Mouse (Mus musculus) testis, postnatal 10 days (tissue): ENCODE data around the gene Cnn1.
"Not testable (repeated sequence)": the region's sequence is repeated elsewhere in the genome, so short reads cannot be mapped to it uniquely, and the experiment has no call there.

Experiments
- DNase-seq: peaks from one replicate; pipeline ENCODE4 v3.0.0; 2021; ENCODE audit warnings: low spot score

Cnn1 gene

DNA sequence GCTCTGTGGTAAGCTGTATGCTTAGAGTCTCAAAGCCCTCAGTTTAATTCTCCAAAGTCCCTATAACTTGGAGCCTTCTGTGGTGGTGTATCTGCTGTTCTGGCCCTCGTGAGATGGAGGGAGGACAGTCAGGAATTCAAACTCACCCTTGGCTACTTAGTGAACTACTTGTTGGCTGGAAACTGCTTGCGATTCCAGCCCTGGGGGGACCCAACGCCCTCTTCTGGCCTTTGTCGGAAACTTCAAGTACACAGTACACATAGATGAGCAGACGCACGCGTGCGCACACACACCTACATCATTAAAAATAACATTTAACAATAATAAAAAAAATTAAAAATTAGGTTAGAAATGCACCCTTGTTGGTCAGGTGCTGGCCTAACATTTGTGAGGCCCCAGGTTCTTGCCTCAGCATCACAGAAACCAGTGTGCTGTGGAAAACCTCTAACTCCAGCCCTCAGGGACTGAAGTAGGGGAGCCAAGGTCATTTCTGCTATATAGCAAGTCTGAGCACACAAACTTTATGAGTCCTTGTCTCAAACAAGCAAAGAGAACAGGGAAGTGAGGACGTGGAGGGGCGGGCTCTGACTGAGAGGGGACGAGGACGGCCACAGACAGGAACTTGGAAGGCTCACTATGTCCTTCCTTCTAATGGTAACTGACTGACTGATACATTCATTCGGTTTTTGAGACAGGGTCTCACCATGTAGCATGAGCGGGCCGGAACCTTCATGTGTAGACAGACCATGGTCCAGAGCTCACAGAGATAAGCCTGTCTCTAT lies 26.4 kb downstream of the Cnn1 start:
- DNase-seq = no peak

DNA sequence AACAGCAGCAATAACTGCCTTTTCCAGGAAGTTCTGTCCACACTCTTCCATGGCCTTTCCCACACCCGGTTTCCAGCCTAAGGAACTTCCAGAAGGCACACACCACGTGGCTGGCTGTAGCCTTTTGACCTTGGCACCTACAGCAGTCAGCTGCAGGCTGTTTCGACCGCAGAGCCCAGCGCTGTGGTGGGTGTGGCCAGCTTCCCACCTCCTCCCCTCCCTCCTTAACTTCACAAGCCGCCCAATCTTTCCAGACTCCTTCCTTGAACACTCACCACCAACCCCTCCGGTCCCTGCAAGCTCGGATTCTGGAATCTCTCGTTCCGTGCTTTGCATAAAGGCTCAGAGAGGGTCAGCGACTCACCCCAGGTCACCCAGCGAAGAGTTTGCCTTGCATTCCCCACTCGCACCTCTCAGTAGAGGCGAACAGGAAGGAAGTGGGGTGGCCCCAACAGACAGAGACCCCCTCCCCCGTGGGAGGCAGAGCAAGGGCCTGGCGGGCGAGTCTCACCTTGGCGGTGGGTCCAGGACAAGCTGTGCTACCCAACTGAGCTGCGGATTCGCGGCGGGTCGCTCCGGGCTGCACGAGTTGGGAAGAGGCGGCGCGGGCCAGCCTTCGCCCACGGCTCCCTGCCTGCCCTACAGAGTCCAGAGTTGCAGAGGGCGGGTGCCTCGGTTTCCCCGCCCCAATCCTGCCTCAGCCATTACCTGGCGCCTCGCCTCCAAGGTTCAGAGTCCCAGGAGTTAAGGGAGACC lies 32.4 kb downstream of the Cnn1 start:
- DNase-seq = no peak

DNA sequence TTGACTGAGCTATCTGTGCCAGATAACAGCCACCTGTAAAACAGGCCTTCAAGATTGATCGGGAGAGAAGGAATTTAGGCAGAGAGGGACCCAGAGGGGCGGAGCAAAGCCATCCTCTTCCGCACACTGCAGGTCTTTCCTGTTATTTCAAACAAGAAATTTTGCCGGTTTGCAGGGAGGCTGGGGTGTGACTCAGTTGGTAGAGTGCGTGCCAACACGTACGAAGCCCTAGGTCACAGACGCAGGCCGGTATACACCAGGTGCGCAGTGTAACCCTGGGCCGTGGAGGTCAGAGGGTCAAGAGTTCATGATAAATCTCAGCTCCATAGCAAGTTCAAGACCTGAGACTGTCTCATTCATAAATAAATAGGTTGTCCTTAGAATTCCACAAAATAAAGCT lies 33.2 kb downstream of the Cnn1 start:
- no peak for DNase-seq

DNA sequence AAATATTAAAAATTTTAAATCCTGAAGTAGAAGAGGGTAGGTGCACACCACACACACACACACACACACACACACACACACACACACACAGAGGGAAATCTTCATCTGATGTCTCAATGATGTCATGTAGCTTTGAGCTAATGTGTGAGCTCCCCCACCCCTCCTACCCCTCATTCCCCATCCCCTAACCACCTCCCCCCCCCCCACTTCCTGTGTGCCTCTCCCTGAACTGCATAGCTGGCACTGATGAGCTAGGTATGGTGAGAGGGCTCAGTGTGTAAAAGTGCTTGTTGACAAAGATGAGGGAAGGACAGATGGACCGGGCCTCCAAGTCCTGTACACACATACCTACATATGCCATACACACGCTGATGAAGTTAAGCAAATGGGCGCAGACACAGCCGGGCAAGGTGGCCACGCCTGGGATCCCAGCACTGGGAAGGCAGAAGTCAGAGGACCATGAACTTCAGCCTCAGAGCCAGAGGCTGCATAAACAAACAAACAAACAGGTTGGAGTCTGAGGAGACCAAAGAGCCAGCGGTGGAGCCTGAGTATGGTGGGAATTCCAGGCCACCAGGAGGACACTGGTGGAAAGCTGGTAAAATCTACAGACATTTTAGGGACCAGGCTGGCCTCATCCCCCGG lies 35.4 kb downstream of the Cnn1 start:
- no peak for DNase-seq

DNA sequence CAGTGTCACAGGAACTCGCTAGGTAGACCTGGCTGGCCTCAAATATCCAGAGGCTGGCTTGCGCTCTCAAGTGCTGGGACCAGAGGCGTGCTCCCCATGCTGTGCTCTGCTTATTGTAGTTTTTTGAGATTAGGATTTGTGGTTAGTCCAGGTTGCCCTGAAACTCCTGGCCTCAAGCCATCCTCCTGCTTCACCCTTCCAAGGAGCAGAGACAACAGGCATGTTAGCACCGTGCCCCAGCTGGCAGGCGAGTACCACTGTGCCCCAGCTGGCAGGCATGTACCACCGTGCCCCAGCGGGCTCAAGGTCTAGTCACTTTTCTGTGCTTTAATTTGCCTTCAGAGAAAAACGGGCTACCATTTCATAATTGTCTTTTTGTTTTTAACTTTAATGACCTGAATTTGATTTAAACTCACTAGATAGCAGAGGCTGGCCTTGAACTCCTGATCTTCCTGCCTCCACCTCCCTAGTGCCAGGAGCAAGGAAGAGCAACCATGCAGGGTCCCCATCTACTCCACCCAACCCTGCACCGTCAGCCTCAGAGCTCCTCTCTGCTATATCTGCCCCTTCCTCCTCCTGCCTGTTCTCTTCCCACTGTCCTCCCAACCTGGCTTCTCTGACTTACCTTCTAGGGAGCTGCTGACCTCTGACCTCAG lies 36.1 kb downstream of the Cnn1 start:
- DNase-seq = no peak

DNA sequence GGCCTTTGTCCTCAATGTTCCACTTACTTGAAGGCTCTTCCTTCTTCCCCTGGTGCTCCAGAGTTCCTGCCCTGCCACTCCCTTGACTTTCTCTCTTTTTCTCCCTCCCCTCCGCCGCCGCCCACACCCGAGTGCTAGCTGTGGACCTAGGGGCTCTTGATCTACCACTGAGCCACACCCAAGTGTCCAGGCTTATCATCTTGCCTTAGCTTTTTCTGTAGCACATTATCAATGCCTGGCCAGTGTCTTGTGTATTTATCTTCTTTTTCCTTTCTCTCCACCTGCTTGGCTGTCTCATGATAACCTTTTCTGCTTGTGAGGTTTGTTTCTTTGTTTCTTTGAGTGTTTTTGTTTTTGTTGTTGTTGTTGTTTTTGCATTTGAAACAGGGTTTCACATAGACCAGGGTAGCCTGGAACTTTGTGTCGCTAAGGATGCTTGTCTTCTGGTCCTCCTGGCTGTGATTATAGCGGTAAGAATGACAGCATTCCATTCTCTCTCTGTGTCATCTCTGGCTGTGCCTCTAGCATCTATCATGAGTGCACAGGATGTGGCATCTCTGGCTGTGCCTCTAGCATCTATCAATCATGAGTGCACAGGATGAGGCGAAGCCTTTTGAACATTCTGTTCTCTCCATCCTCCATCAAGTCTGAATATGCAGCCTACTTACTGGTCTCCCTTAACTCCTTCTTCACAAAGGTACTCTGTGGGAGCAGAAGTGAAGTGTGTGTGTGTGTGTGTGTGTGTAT lies 36.8 kb downstream of the Cnn1 start, which contains the start of gene Acp5:
Acp5 (minus strand) TSS at position 68 of the 747 bp plus-strand sequence.
- DNase-seq = no peak

DNA sequence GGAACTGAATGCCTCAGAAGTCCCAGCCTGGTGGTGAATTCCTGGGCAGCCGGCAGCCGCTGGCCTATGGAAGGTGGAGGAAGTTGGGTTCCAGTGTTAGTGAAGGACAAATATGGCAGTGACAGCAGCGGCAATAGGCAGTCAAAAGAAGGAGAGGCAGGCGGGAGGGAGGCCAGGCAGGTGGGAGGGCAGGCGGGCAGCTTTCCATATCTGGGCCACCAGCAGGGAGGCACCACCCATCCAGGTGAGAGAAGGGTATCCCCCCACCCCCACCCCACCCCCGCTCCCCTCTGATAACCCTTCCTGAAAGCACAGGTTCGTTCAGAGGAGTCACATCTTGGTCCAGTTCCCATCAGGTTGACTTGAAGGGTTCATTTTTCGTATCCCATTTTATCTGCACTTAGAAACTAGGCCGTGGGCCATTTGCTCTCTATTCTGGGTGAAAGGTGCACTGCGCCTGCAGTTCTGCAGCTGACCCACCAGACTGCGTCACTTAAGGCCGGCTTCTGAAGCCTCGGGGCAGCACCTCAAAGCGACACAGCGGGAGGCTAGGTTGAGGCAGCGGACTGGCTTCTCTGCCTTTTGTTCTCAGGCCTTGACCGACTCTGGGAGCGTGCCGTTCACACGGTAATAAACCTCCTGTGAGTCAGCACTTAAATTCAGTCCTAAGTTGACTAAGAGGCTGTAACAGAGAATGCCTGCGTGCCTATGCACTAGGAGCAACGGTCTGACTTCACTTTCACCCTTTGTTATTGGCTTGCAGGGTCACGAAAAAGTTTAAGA lies 37.9 kb downstream of the Cnn1 start:
- DNase-seq = no peak

DNA sequence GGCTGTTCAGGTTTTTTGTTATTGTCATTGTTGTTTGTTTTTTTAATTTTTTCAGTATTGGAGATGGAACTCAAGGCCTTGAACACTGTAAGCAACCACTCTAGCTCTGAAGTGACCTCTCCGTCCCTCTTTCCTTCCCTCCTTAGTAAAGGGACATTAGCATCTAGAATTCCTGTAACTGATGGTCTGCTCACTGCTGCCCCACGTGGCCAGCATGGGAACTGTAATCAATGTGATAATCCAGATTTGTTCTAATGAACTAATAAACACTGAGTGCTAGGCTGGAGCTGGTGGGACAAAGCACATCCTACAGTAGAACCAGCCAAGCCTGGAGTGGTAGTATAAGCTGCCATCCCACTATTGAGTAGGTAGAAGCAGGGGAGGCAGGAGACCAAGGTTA lies 39.5 kb downstream of the Cnn1 start:
- no peak for DNase-seq

DNA sequence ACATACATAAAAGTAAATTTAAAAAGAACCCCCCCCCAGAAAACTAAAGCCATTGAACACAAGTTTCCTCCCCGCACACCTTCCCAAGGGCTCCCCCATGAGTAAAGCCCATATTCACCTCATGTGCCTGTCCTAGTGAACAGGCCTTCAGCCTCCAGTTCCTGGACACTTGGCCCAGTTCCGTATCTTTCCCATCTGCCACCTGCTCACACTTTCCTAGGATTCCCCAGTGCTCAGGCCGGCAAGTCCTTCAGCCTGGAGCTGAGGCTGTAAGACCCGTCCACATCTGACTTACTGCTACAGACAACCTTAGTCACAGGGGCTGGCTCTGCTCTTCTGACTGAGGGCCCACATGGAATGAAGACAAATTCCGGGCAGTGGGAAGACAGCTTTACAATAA lies 40.7 kb downstream of the Cnn1 start:
- DNase-seq = no peak

DNA sequence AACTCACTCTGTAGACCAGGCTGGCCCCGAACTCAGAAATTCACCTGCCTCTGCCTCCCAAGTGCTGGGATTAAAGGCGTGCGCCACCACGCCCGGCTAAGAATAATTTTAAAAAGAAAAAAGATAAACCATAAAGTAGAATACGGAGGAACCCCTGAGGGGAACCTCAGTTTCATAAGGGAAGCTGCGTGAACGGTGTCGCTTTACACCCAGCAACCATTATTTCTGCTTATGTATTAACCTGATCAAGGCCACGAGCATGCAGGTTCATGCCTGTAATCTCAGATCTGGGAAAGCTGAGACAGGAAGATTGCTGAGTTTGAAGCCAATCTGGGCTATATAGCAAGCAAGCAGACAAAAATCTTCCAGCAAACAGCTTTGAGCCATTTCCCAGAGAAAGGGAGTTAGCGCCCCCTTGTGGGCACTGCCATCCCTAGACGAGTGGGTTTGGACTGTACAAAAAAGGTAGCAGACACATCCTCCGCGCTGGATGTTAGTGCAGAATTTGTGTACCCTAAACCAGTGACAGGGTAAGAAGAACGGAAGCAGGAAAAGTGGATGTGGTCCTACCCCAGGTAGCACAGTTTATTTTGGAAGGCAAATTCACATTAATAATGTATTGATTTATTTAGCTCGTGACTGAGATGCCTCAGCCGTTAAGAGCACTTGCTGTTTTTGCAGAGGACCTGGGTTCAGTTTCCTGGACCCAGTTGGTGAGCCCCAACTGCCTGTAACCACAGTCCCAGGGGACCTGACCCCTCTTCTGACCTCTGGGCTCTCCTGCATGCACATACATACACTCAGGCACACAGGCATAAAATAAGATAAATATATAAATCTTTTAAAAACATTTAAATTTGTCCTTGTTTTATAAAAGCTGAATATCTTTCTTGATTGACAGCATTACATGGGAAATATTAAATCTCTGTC lies 44.4 kb downstream of the Cnn1 start:
- peak; percentile 95 for DNase-seq

DNA sequence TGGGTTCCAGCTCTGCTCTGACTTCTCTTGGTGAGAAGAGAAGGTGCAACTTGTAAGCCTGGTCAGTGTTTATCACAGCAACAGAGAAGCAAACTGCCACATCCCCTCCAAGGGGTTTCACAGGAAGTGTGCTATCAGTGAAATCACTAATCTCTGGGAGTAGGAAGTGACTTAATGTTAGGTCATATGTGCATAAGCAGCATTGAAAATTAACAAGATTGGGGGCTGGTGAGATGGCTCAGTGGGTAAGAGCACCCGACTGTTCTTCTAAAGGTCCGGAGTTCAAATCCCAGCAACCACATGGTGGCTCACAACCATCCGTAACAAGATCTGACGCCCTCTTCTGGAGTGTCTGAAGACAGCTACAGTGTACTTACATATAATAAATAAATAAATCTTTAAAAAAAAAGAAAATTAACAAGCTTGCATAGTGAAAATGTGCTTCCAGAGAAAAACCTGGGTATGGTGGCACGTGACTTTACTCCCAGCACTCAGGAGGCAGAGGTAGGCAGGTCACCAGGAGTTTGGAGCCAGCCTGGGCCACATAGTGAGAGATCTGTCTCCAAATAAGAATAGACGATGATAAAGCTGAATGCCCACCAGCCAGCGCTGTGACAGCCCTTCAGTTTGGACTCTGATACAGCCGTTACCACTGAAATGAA lies 45.4 kb downstream of the Cnn1 start:
- DNase-seq = no peak

DNA sequence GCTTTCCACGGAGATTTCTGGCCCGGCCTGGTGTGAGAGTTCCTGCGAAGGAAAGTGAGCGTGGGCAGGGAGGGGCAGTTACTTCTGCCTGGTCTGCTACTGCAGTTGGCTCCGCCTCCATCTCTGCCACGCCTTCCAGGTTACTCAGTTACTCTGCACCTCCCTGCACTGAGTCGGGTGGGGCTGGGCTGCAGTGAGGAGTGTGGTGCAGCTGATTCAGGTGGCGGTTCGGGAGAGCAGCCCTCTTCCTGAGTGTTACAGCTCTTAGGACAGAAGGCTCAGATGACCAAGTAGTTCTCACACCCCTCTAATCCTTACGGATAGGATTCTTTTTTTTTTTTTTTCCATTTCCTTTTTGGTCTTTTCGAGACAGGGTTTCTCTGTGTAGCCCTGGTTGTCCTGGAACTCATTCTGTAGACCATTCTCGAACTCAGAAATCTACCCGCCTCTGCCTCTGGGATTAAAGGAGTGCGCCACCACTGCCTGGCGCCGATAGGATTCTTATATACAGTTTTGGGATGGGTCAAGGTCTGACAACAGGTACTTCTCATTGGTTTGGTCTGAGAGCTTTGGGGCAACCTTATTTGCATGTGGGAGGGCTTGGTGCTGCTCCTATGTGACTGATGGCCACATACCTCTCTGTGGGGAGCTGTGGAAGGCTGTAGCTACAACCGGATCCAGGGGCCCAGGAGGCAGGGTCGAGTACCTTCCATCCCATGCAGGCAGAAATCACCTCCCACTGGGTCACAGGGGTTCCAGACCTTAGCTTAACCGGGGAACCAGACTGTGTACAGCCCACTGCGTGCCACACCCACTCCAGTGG lies 50.6 kb downstream of the Cnn1 start:
- DNase-seq = no peak

DNA sequence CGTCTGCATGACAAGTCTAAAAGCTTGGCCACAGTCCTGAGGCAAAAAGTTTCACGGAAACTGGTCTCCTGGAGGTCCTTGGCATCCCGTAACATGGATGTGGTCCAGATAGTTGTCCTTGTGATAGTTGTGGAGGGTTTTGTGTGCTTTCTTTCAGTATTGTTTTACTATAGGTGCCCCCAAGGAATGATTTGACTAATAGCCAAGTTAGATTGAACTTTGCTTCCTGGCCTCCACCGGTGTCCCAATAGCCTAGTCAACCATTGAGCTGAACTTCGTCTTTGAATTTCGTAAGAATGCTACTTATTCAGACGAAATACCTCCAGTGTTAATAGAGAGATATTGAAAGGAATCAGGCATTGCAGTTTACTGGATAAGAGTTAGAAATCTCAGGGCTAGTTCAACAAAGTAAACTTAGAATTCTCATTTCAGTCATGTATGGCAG lies 51.3 kb downstream of the Cnn1 start:
- not testable (repeated sequence) for DNase-seq

DNA sequence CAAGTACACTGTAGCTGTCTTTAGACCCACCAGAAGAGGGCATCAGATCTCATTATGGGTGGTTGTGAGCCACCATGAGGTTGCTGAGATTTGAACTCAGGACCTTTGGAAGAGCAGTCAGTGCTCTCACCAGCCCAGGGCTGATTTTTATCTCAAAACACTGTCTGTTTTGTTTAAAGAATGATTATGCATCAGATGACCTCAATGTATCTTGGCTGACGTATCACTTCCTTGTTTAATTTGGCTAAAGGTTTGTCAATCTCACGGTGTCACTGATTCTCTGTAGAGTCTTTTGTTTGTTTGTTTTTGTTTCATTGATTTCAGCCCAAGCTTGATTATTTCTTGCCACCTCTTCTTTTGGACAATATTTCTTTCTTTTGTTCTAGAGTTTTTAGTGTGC lies 51.9 kb downstream of the Cnn1 start:
- DNase-seq = no peak

DNA sequence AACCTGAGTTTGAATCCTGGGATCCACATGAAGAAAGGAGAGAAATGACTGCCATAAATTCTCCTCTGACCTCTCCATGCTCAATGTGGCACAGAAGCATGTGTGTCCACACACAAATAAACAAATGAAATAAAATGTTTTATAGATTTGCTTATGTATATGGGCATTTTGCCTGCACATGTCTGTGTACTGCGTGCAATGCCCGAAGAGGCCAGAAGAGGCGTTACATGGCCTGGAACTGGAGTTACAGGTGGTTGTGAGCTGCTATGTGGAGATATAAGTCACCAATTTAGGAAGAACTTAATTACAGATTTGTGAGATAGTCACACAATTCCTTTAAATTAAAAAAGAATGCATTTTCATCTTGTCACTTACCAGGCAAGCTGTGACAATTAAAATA lies 54.8 kb downstream of the Cnn1 start:
- no peak for DNase-seq

DNA sequence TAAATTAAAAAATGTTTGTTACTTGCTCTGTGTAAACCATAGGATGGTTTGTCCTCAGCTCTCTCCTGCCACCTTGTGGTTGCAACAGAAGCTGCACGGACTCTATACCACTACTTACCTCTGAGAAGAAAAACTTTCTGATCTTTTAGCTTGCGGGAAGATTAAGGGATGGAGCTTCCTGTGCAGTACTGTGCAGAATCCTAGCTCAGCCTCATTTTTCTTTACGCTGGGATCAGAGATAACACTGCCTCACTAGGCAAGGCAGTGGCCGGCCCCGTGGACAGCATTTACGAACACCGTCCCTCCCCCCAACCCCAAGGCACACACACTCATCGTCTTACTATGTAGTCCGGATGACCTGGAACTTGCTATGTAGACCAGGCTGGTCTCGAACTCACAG lies 56.6 kb downstream of the Cnn1 start:
- DNase-seq = peak; percentile 80

DNA sequence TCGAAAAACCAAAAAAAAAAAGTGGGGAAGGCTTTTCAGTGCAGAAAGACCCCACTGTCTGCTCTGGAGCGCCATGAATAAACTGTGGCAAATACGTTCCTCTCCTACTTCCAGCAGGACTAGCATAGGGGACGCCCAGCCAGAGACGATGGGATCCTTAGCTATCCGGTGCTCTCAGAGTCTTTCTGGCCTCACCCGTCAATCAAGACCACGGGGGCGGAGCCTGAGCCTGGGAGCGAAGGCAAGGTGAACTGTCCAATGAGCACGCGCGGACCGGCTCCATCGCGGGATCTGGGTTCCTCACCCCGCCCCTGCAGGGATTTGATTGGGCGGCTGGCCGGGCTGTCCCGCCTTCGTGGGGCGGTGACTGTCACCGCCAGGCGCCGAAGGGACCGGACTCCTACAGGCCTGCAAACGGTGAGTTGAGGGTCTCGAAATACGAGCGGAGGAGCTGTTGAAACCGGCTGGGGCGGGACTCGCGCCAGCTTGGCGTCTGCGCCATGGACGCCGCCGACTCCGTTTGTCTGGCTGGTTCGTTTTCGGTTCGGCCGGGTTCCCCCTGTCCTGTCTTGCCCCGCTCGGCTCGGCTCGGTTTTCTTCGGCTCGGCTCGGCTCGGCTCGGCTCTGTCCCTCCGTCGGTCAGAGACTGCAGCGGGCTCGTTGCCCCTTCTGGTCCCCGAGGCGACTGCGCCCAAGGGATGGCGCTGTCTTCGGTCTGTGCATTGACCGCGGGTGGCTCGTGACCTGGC lies 57.7 kb downstream of the Cnn1 start, which contains the start of gene Pigyl:
Pigyl (plus strand) TSS at position 350 of the 749 bp plus-strand sequence.
- peak; percentile 100 for DNase-seq
